Mouse (Mus musculus) heart, adult 2 months (tissue): ENCODE data around the gene Dhrs13.

Experiments
- CTCF ChIP-seq: fragments of 200-600 bp; IDR thresholded peaks from 2 replicates; pipeline ENCODE4 v1.8.1; 2022; ENCODE audit warnings: antibody characterized with exemption, mild to moderate bottlenecking, moderate library complexity
- POLR2A ChIP-seq: fragments of 200-500 bp; IDR thresholded peaks from 2 replicates; pipeline ENCODE4 v1.6.1; 2011; ENCODE audit warnings: mild to moderate bottlenecking, low read depth, low read length, control low read depth; ENCODE audit not compliant: insufficient read depth

DNA sequence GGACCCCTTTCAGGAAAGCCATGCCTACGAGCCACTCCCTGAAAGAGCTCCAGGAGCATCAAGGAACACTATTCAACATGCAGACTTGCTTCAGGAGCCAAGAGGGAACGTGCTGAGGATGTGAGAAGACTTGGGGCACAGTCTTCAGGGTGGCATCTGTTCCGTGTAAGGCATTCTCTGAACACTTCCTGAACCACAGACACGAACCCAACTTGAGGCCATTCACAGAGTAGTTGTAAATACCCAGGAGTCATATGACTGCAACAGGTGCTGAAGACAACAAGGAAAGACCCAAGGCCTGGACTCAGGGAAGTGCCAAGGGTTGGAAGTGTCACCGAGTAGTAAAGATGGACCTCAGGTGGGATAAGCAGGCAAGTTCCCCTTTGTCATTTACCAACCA lies 35.5 kb downstream of the Dhrs13 start:
- no peak for TF ChIP-seq CTCF
- no peak for TF ChIP-seq POLR2A
